ENCODE assay signal across 20 mouse cellular contexts in genomic region chr1:91839979-91840378, GRCm38 (mm10). TPM values are rescaled to one million over a fixed set of nuclear protein-coding genes. Genes with fewer than 3 reads are reported as not detected.
DNase-seq lines count a peak whose midpoint lies in the region; ATAC-seq and TF ChIP-seq lines count a peak whose summit lies in the region.
"Had no signal": no experiment of that assay in that cellular context is flagged by ENCODE, and none has a peak within 500 bp of the region (broad histone marks: within the 10 kb centered on the region; RNA-seq: fewer than 3 reads in every experiment).

No protein-coding gene starts in this region.

- ATAC-seq in neural tube, embryonic 15.5 days (ENCODE audit: low FRiP score), result no peak
- no peak for ATAC-seq in forebrain, embryonic 13.5 days
- ATAC-seq: forebrain, embryonic 16.5 days; liver, embryonic 12.5 days had no signal

- no peak overlapping the region for H3K4me3 ChIP-seq in neural tube, embryonic 15.5 days (replicated peaks)
- H3K4me3 ChIP-seq in layer of hippocampus, adult 2 months, result no peak overlapping the region
- H3K4me3 ChIP-seq in limb, embryonic 10.5 days, result no peak overlapping the region
- no peak overlapping the region for H3K4me3 ChIP-seq in forebrain, embryonic 13.5 days
- H3K4me3 ChIP-seq in kidney, adult 2 months (ENCODE audit: insufficient read depth, low read depth, low read length), result no peak overlapping the region
- H3K4me3 ChIP-seq: heart, adult 2 months; heart, embryonic 15.5 days; hindbrain, embryonic 10.5 days; liver, embryonic 12.5 days; midbrain, embryonic 12.5 days had no signal

- no peak overlapping the region for H3K4me2 ChIP-seq in neural tube, embryonic 15.5 days
- no peak overlapping the region for H3K4me2 ChIP-seq in forebrain, embryonic 13.5 days
- H3K4me2 ChIP-seq: heart, embryonic 15.5 days; liver, embryonic 12.5 days; lung, embryonic 14.5 days; midbrain, embryonic 12.5 days had no signal

- no peaks in the 10 kb centered on the region for H3K27me3 ChIP-seq in neural tube, embryonic 15.5 days (replicated peaks)
- no peaks in the 10 kb centered on the region for H3K27me3 ChIP-seq in limb, embryonic 10.5 days (ENCODE audit: low read depth, poor library complexity, severe bottlenecking)
- H3K27me3 ChIP-seq in forebrain, embryonic 13.5 days, result no peaks in the 10 kb centered on the region; the same call in 1 of the 2 replicates
- H3K27me3 ChIP-seq in kidney, adult 2 months (replicated peaks; ENCODE audit: control insufficient read depth, insufficient read depth, low read length), result no peaks in the 10 kb centered on the region
- H3K27me3 ChIP-seq: heart, embryonic 15.5 days; liver, embryonic 12.5 days; midbrain, embryonic 12.5 days had no signal

- 0 out of 2 replicates have a peak overlapping the region, but pooled peaks have one; percentile 18 for H3K27ac ChIP-seq in neural tube, embryonic 15.5 days (replicated peaks)
- peak overlapping the region; percentile 75 for H3K27ac ChIP-seq in layer of hippocampus, adult 2 months
- peak overlapping the region; percentile 65 for H3K27ac ChIP-seq in limb, embryonic 10.5 days
- H3K27ac ChIP-seq in forebrain, embryonic 13.5 days, result no peak overlapping the region
- H3K27ac ChIP-seq in kidney, adult 2 months (ENCODE audit: insufficient read depth, low read depth, low read length), result no peak overlapping the region
- H3K27ac ChIP-seq: heart, adult 2 months; heart, embryonic 15.5 days; hindbrain, embryonic 10.5 days; liver, embryonic 12.5 days; midbrain, embryonic 12.5 days had no signal

- no peak overlapping the region for H3K9ac ChIP-seq in neural tube, embryonic 15.5 days (replicated peaks)
- H3K9ac ChIP-seq in forebrain, embryonic 13.5 days, result no peak overlapping the region
- H3K9ac ChIP-seq: heart, embryonic 15.5 days; liver, embryonic 12.5 days; lung, embryonic 14.5 days; midbrain, embryonic 12.5 days had no signal

- DNase-seq in neural tube, embryonic 10.5 days (ENCODE audit: extremely low spot score, low spot score), result no peak
- peak; percentile 47 to 57 for DNase-seq in layer of hippocampus, adult 2 months (ENCODE audit: low spot score in 2 of 2)
- DNase-seq in limb, embryonic 10.5 days (ENCODE audit: low spot score), result no peak
- DNase-seq in telencephalon, adult 2 months (ENCODE audit: low read depth, low spot score), result peak; percentile 27
- DNase-seq in kidney, adult 2 months, result no peak
- DNase-seq: cerebellum, postnatal 14 days; heart, adult 2 months; kidney, postnatal 14 days; lung, embryonic 14.5 days; retina, postnatal 1 day; thymus, postnatal 25 days had no signal

- no peaks in the 10 kb centered on the region for H3K36me3 ChIP-seq in neural tube, embryonic 15.5 days
- H3K36me3 ChIP-seq in limb, embryonic 10.5 days, result peaks cover 23% of the 10 kb centered on the region
- H3K36me3 ChIP-seq in forebrain, embryonic 13.5 days (ENCODE audit: poor library complexity, severe bottlenecking), result no peaks in the 10 kb centered on the region
- H3K36me3 ChIP-seq in kidney, adult 2 months (ENCODE audit: control insufficient read depth, insufficient read depth, low read length), result no peaks in the 10 kb centered on the region
- H3K36me3 ChIP-seq: G1E; heart, embryonic 15.5 days; hindbrain, embryonic 10.5 days; liver, embryonic 12.5 days; midbrain, embryonic 12.5 days had no signal

- H3K4me1 ChIP-seq in neural tube, embryonic 15.5 days, result peaks cover 32% of the 10 kb centered on the region
- H3K4me1 ChIP-seq in limb, embryonic 10.5 days, result peaks cover 61% of the 10 kb centered on the region
- H3K4me1 ChIP-seq in forebrain, embryonic 13.5 days, result no peaks in the 10 kb centered on the region
- no peaks in the 10 kb centered on the region for H3K4me1 ChIP-seq in kidney, adult 2 months (ENCODE audit: control insufficient read depth, insufficient read depth, low read length)
- H3K4me1 ChIP-seq: liver, embryonic 12.5 days had no signal

- TF ChIP-seq POLR2A in kidney, adult 2 months (IDR thresholded peaks at IDR 0.05; ENCODE audit: low read depth, low read length), result no peak

- TF ChIP-seq CTCF in layer of hippocampus, adult 2 months (conservative IDR thresholded peaks at IDR 0.05), result no peak
- no peak for TF ChIP-seq CTCF in kidney, adult 2 months (conservative IDR thresholded peaks at IDR 0.05; ENCODE audit: insufficient read depth, insufficient read length, low read depth, low read length)

- 77% methylated on average over 6 of the region's 6 CpGs for WGBS in neural tube, embryonic 15.5 days
- 84% methylated on average over 6 of the region's 6 CpGs for WGBS in limb, embryonic 10.5 days
- WGBS in forebrain, embryonic 13.5 days, result 75% methylated on average over 6 of the region's 6 CpGs
- 67% methylated on average over 6 of the region's 6 CpGs for WGBS in kidney, adult 2 months

- no peaks in the 10 kb centered on the region for H3K9me3 ChIP-seq in neural tube, embryonic 15.5 days (replicated peaks)
- no peaks in the 10 kb centered on the region for H3K9me3 ChIP-seq in limb, embryonic 10.5 days (replicated peaks)
- H3K9me3 ChIP-seq in forebrain, embryonic 13.5 days (replicated peaks), result no peaks in the 10 kb centered on the region
- H3K9me3 ChIP-seq: G1E; heart, embryonic 15.5 days; hindbrain, embryonic 10.5 days; liver, embryonic 12.5 days; midbrain, embryonic 12.5 days had no signal

RNA-seq across cellular contexts. Expression of gene Twist2, which starts 38.7 kb away (rescaled TPM):
- polyA plus RNA-seq in neural tube, embryonic 15.5 days (2015; fragmentation: Nextera tagmentation; extraction: Ambion mirVana), result 2.8 and 4.8 TPM in 2 replicates
- total RNA-seq in layer of hippocampus, adult 2 months (2021), result 1 to 10 TPM; 1.0 to 1.5 TPM
- polyA plus RNA-seq in limb, embryonic 10.5 days (2016; fragmentation: Nextera tagmentation; extraction: Ambion mirVana), result 40.2 and 47.3 TPM in 2 replicates
- 0.31 and 0.39 TPM in 2 replicates for polyA plus RNA-seq in forebrain, embryonic 13.5 days (2015; fragmentation: Nextera tagmentation; extraction: Ambion mirVana)
- polyA plus RNA-seq in kidney, adult 2 months (2012; rRNA removed), result 1.5 and 2.3 TPM in 2 replicates
- total RNA-seq: neutrophil, adult 5-6 weeks had no signal
- polyA plus RNA-seq: G1E had no signal

Comparison
In these comparisons a context has a peak if more than half of its experiments do, and no peak if none do; other contexts are left out.
1. H3K27ac ChIP-seq: peak in neural tube, embryonic 15.5 days (single experiment), layer of hippocampus, adult 2 months (single experiment) and limb, embryonic 10.5 days (single experiment); none in forebrain, embryonic 13.5 days (single experiment) and kidney, adult 2 months (single experiment).
2. DNase-seq: peak in layer of hippocampus, adult 2 months (2 of 2) and telencephalon, adult 2 months (single experiment); none in neural tube, embryonic 10.5 days (single experiment), limb, embryonic 10.5 days (single experiment) and kidney, adult 2 months (single experiment).